Mouse (Mus musculus) neural tube, embryonic 10.5 days (tissue): ENCODE measurements around the gene Prl2a1.
"Not testable (repeated sequence)": the region's sequence is repeated elsewhere in the genome, so short reads cannot be mapped to it uniquely, and the experiment has no call there.

Experiments used
- DNase-seq: peaks from one replicate; pipeline ENCODE4 v3.0.0-alpha.2; 2017; ENCODE audit warnings: low spot score; ENCODE audit errors: extremely low spot score

Prl2a1 gene

GRCm38 (mm10) chr13:27801354-27801753, at the start of gene Prl2a1:
Prl2a1 (plus strand) TSS chr13:27801654.
- DNase-seq: no peak

DNA sequence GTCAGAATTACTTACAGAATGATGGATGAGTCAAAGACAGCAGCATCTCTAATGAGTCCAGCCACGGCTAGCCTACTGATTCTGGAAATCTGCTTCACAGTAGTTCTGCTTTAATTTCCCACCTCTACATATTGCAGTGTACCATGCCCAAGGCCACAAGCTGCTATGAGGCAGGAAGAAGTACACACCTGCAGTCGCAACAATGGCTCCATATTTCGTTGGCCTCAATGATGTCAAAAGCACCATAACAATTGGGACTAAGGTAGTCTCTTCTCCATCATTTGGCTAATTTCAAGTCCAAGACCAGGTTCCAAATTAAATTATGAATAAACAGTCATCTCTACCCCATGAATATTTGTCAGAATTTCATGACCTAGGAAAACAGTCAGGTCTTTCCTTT, 20.8 kb upstream of the Prl2a1 start, which contains the start of gene Prl7c1:
Gene Prl7c1 (minus strand): TSS at position 101 of the 400 bp plus-strand sequence.
- not testable (repeated sequence) for DNase-seq

DNA sequence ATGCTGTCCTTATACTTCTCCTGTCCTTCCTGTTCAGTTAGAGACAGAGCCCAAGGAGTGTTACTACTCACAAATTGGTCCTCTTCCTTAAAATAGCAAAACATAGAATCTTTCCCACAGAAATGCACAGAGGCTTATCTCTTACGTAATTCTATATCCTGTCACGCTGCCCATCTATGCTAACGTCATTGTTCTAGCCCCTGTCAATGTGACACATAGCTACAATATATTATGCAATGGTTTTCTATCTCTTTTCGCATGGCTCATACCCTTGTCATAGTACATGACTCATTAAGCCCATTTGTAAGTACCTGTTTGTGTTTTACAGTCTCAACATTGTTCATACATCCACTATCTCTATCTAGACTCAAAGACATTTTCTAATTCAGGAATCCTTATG, 2.2 kb upstream of the Prl2a1 start:
- no peak for DNase-seq

DNA sequence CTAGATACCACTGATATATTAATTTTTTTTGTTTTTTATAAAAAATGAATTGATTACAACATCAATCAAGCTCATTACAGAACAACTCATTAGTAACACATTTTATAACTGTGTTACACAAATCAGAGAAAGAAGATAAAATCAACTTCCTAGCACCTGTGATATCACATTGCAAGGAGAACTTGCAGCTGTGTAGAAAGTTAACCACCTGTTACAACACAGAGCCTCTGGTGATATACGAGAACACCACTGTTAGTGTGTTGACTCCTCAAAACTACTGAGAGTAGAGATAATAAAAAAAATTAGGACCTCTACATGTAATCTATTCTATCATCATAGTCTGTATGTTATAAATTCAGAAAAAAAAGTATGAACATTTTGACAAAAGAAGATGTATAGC, 1.3 kb downstream of the Prl2a1 start:
- DNase-seq: no peak

DNA sequence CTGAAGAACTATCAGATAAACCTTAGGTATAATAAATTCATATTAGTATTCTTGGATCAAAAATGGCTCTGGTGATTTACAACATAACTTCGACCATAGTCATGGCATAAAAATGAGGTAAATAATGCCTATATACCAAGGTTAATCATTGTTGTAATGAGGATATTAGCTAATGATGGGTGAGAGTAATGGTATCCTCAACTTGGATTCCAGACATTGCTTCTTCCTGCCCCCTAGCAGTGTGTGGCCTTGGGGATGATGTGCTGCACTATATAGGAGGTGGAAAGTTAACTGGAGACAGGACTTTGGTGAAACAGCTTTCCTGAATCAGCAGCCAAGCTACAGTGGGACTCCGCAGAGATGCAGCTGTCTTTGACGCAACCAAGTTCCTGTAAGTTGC, 47.6 kb downstream of the Prl2a1 start, which contains the start of gene Prl2c1:
Gene Prl2c1 (plus strand): TSS at position 301 of the 400 bp plus-strand sequence.
- no peak for DNase-seq
